Mouse (Mus musculus): ENCODE measurements around the gene Rab43.
"Not testable (repeated sequence)": the region's sequence is repeated elsewhere in the genome, so short reads cannot be mapped to it uniquely, and the experiment has no call there.

Gene Rab43

GRCm38 (mm10) chr6:87780546-87781301 is 31.2 kb downstream of the Rab43 start:
- DNase-seq: no peak

- no peak for DNase-seq
Measured at GRCm38 (mm10) chr6:87779174-87780165, 32.5 kb downstream of the Rab43 start.

- DNase-seq: peak in 1 of 2 experiments; percentile 51
Measured at GRCm38 (mm10) chr6:87778294-87779173, 33.4 kb downstream of the Rab43 start.

- DNase-seq: no peak
Measured at GRCm38 (mm10) chr6:87777842-87778241, 34.1 kb downstream of the Rab43 start, which contains the start of gene Gp9. TSS of gene Gp9 (plus strand) at chr6:87778072.

- no peak for DNase-seq
Measured at GRCm38 (mm10) chr6:87776663-87777062, 35.3 kb downstream of the Rab43 start.

- no peak for DNase-seq
Measured at GRCm38 (mm10) chr6:87775588-87776245, 36.2 kb downstream of the Rab43 start.

GRCm38 (mm10) chr6:87774909-87775308 is 37.1 kb downstream of the Rab43 start:
- DNase-seq: no peak

GRCm38 (mm10) chr6:87774466-87774865 is 37.5 kb downstream of the Rab43 start:
- DNase-seq: no peak

GRCm38 (mm10) chr6:87770626-87771025 is 41.3 kb downstream of the Rab43 start:
- DNase-seq: no peak

- DNase-seq: not testable (repeated sequence)
Measured at GRCm38 (mm10) chr6:87764296-87764695, 47.7 kb downstream of the Rab43 start.

- DNase-seq: no peak
Measured at GRCm38 (mm10) chr6:87763376-87764280, 48.3 kb downstream of the Rab43 start.

- no peak for DNase-seq
Measured at GRCm38 (mm10) chr6:87762161-87762560, 49.8 kb downstream of the Rab43 start.

GRCm38 (mm10) chr6:87759850-87760249 is 52.1 kb downstream of the Rab43 start:
- DNase-seq: no peak

GRCm38 (mm10) chr6:87759404-87759803 is 52.6 kb downstream of the Rab43 start:
- no peak for DNase-seq

- peak in 1 of 2 experiments; percentile 12 for DNase-seq
Measured at GRCm38 (mm10) chr6:87756896-87757295, 55.1 kb downstream of the Rab43 start.

- peak in 1 of 2 experiments; percentile 18 for DNase-seq
Measured at GRCm38 (mm10) chr6:87755196-87755595, 56.8 kb downstream of the Rab43 start.

- peak in 1 of 2 experiments; percentile 14 for DNase-seq
Measured at GRCm38 (mm10) chr6:87751574-87751973, 60.4 kb downstream of the Rab43 start.

- peak in 1 of 2 experiments; percentile 17 for DNase-seq
Measured at GRCm38 (mm10) chr6:87750184-87750910, 61.6 kb downstream of the Rab43 start.

- DNase-seq: peak in 1 of 2 experiments; percentile 22
Measured at GRCm38 (mm10) chr6:87748531-87748930, 63.4 kb downstream of the Rab43 start.

GRCm38 (mm10) chr6:87748078-87748477 is 63.9 kb downstream of the Rab43 start:
- DNase-seq: peak in 1 of 2 experiments; percentile 3

All from lung, postnatal 4 days (tissue).